Mouse (Mus musculus): Measurements from ENCODE around the gene Zmym2.
A peak's percentile ranks its signal among the peaks of the same experiment; 100 is the strongest.

- TF ChIP-seq CTCF (IDR thresholded peaks at IDR 0.05) (peak; percentile 82), POLR2A (IDR thresholded peaks at IDR 0.05; ENCODE audit: insufficient read depth, low read depth, low read length) (no peak)
Measured at GRCm38 (mm10) chr14:56963969-56964734, 77.7 kb downstream of the Zmym2 start.

Measured in heart, adult 2 months (tissue).